Mouse (Mus musculus) erythroblast, embryonic 14.5 days (primary cell): ENCODE results near the gene Olfr47.

Experiments
- GATA1 ChIP-seq: IDR thresholded peaks from 2 replicates; pipeline ENCODE4 v1.6.1; 2012; ENCODE audit warnings: low read length, inconsistent platforms, mixed read lengths
- TAL1 ChIP-seq: IDR thresholded peaks from 3 replicates; pipeline ENCODE4 v1.6.1; 2012; ENCODE audit warnings: low read length, inconsistent platforms, mixed read lengths

DNA sequence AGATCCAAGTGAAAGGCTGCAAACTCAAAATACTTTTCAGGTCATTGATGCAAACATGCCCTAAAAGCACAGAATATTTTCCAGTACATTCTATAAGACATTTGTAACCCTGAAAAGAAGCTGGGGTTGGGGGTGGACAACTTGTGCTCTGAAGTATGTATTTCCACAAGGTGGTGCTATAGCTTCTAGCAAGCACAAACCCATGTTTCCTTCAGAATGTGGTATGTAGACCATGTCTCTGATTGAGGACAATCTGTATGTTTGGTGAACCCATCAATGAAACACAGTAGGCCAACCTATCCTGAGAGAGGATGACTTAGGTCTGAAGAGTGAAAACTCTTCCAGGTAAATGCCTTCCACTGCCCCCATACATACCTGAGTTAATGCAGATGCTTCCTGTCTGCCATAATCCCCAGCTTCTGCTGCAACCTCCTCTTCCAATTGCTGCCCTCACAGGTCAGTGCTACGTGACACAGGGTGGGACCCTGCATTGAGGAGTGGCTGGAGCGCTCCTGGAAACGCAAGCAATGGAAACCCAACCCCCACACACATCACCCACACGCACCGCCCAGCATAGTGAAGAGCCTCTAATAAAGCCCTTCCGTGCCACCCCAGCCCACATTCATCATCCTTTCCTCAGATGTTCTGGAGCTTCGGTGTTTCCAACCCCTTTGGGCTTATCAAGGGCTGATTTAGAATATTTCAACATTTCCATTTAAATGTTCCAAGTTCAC lies 23.0 kb downstream of the Olfr47 start:
- TF ChIP-seq TAL1 (no peak), GATA1 (no peak)
